7 mouse cellular contexts compared by ENCODE assay signal in the genomic region with DNA sequence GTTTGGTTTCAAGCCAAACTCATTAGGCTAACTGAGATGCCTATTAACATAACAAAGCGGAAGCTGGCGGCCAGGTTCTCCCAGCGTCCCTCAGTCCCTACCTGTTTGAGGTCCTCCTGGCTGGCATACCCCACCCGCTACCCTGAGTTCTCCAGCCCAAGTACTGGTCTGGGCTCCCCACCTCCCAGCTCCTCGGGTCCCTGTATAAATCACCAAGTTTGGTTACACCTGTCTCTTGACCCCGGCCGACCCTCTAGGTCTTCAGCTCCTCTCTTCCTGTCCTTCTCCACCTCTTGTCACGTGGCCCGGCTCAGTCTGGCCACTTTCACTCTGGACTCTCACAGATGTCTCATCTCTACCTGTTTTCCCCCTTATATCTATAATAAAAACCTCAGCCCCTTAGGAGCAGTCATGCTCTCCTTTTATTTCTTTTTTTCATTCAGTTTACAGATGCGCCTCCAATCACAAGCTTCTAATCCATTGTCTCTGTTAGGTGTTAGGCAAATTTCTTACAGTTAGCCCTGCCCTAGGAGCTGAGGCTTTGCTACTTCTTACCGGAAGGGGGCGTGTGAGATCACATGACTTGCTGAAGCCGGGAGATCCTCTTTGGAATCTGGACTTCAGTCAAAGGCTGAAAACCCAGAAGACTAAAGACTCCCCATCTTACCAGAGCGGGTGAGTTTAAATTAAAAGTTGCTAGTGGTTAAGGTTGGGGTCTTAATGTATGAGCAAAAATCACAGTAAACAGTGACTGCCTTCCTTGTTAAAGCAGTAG. TPM values are rescaled to one million over a fixed set of nuclear protein-coding genes. Genes with fewer than 3 reads are reported as not detected.
DNase-seq lines count a peak whose midpoint lies in the region; ATAC-seq and TF ChIP-seq lines count a peak whose summit lies in the region.

No protein-coding gene starts in this region.

- H3ac ChIP-seq in C2C12 (ENCODE audit: control insufficient read depth, insufficient read length, low read depth) = no peak overlapping the region

- peaks cover 3% of the 10 kb centered on the region; the same call in 1 of the 2 replicates for H3K4me1 ChIP-seq in kidney, adult 2 months (ENCODE audit: control insufficient read depth, insufficient read depth, low read length)
- no peaks in the 10 kb centered on the region for H3K4me1 ChIP-seq in lung, adult 2 months (ENCODE audit: control insufficient read depth, insufficient read depth, low read length)
- peaks cover 7% of the 10 kb centered on the region for H3K4me1 ChIP-seq in neural tube, embryonic 13.5 days (replicated peaks)

- TF ChIP-seq CTCF in C2C12 (IDR thresholded peaks at IDR 0.05; ENCODE audit: control insufficient read depth, insufficient read depth, insufficient read length) = no peak
- TF ChIP-seq CTCF in kidney, adult 2 months (conservative IDR thresholded peaks at IDR 0.05; ENCODE audit: insufficient read depth, insufficient read length, low read depth, low read length) = peak; percentile 81
- peak; percentile 67 for TF ChIP-seq CTCF in lung, adult 2 months (IDR thresholded peaks at IDR 0.05; ENCODE audit: insufficient read depth, low read length)

- no peak for TF ChIP-seq POLR2A in kidney, adult 2 months (IDR thresholded peaks at IDR 0.05; ENCODE audit: low read depth, low read length)
- no peak for TF ChIP-seq POLR2A in lung, adult 2 months (IDR thresholded peaks at IDR 0.05; ENCODE audit: borderline replicate concordance, extremely low read depth, low read depth, low read length)

- H3K4me3 ChIP-seq in C2C12 (ENCODE audit: insufficient read depth, poor library complexity, severe bottlenecking) = no peak overlapping the region
- H3K4me3 ChIP-seq in kidney, adult 2 months (ENCODE audit: insufficient read depth, low read depth, low read length) = peak overlapping the region; percentile 27
- H3K4me3 ChIP-seq in lung, adult 2 months (replicated peaks; ENCODE audit: extremely low read depth, low read depth, low read length) = peak overlapping the region; percentile 2
- peak overlapping the region; percentile 10; the same call in 1 of the 2 replicates for H3K4me3 ChIP-seq in neural tube, embryonic 13.5 days

- 11% methylated on average over 14 of the region's 14 CpGs for WGBS in kidney, adult 2 months
- 19% methylated on average over 14 of the region's 14 CpGs for WGBS in lung, adult 2 months
- 13% methylated on average over 14 of the region's 14 CpGs for WGBS in neural tube, embryonic 13.5 days

- peak; percentile 88 for ATAC-seq in common myeloid progenitor, adult 5-6 weeks (replicated peaks; ENCODE audit: low read depth, poor library complexity, severe bottlenecking)
- peak; percentile 74 for ATAC-seq in neural tube, embryonic 13.5 days (ENCODE audit: low read depth)

- no peaks in the 10 kb centered on the region for H3K79me3 ChIP-seq in C2C12 (ENCODE audit: low read depth)

- H3K9me3 ChIP-seq in neural tube, embryonic 13.5 days = no peaks in the 10 kb centered on the region

- no peaks in the 10 kb centered on the region for H3K36me3 ChIP-seq in C2C12 (ENCODE audit: control insufficient read depth, insufficient read depth)
- no peaks in the 10 kb centered on the region for H3K36me3 ChIP-seq in kidney, adult 2 months (ENCODE audit: control insufficient read depth, insufficient read depth, low read length)
- no peaks in the 10 kb centered on the region for H3K36me3 ChIP-seq in neural tube, embryonic 13.5 days

- no peak overlapping the region for H3K9ac ChIP-seq in neural tube, embryonic 13.5 days

- H3K79me2 ChIP-seq in C2C12 (ENCODE audit: control insufficient read depth, insufficient read depth) = no peaks in the 10 kb centered on the region

- H3K27me3 ChIP-seq in C2C12 (ENCODE audit: control insufficient read depth, insufficient read depth, insufficient read length) = no peaks in the 10 kb centered on the region
- H3K27me3 ChIP-seq in kidney, adult 2 months (replicated peaks; ENCODE audit: control insufficient read depth, insufficient read depth, low read length) = no peaks in the 10 kb centered on the region
- no peaks in the 10 kb centered on the region for H3K27me3 ChIP-seq in neural tube, embryonic 13.5 days

- peak overlapping the region; percentile 40 for H3K4me2 ChIP-seq in neural tube, embryonic 13.5 days

- no peak overlapping the region; the same call in 1 of the 2 replicates for H3K27ac ChIP-seq in kidney, adult 2 months (ENCODE audit: insufficient read depth, low read depth, low read length)
- H3K27ac ChIP-seq in neural tube, embryonic 13.5 days (replicated peaks) = no peak overlapping the region

- DNase-seq in ES-CJ7 (ENCODE audit: low read depth, low spot score) = peak; percentile 96
- DNase-seq in heart, adult 8-10 months (ENCODE audit: low spot score) = peak; percentile 70
- peak; percentile 88 for DNase-seq in kidney, adult 2 months
- peak; percentile 50 for DNase-seq in lung, adult 2 months

TF ChIP-seq in C2C12, 6 proteins besides CTCF, POLR2A, EP300 and RAD21:
- TF ChIP-seq MYOD1 (IDR thresholded peaks at IDR 0.05; ENCODE audit: control insufficient read depth, insufficient read length, low read depth) = no peak
- TF ChIP-seq USF1 (IDR thresholded peaks at IDR 0.05; ENCODE audit: low read depth) = peak; percentile 68
- no peak for TF ChIP-seq MYOG (IDR thresholded peaks at IDR 0.05; ENCODE audit: control insufficient read depth, extremely low read depth, insufficient read length)

RNA-seq across cellular contexts. Expression of a gene that starts 7.5 kb away (rescaled TPM):
- 399 TPM for polyA plus RNA-seq in C2C12 (2012; fragmentation: generic; extraction: Trizol)
- 331 and 387 TPM in 2 replicates for total RNA-seq in common myeloid progenitor, adult 5-6 weeks (2017)
- total RNA-seq in heart, adult 8-10 months (2022) = 100 to 1,000 TPM; 337 to 380 (median 365) TPM
- polyA plus RNA-seq in kidney, adult 2 months (2012; rRNA removed) = 163 and 166 TPM in 2 replicates
- polyA plus RNA-seq in lung, adult 2 months (2012; rRNA removed) = 85.8 and 106 TPM in 2 replicates
- 339 and 363 TPM in 2 replicates for polyA plus RNA-seq in neural tube, embryonic 13.5 days (2015; fragmentation: Nextera tagmentation; extraction: Ambion mirVana)

RNA-seq across cellular contexts. Expression of a gene that starts 21.2 kb away (rescaled TPM):
- polyA plus RNA-seq in C2C12 (2012; fragmentation: generic; extraction: Trizol) = 28.9 TPM
- 13.9 and 19.0 TPM in 2 replicates for total RNA-seq in common myeloid progenitor, adult 5-6 weeks (2017)
- total RNA-seq in heart, adult 8-10 months (2022) = 10 to 100 TPM; 16.0 to 20.0 (median 16.9) TPM
- 19.0 and 23.5 TPM in 2 replicates for polyA plus RNA-seq in kidney, adult 2 months (2012; rRNA removed)
- polyA plus RNA-seq in lung, adult 2 months (2012; rRNA removed) = 22.6 and 31.5 TPM in 2 replicates
- polyA plus RNA-seq in neural tube, embryonic 13.5 days (2015; fragmentation: Nextera tagmentation; extraction: Ambion mirVana) = 41.4 and 45.7 TPM in 2 replicates

RNA-seq across cellular contexts. Expression of a gene that starts 46.9 kb away (rescaled TPM):
- polyA plus RNA-seq in C2C12 (2012; fragmentation: generic; extraction: Trizol) = 0.51 TPM
- under 0.01 TPM in 1 of 2 replicates, not detected in the other for total RNA-seq in common myeloid progenitor, adult 5-6 weeks (2017)
- 1 to 10 TPM; 1.1 to 1.8 (median 1.3) TPM for total RNA-seq in heart, adult 8-10 months (2022)
- 4.9 and 6.5 TPM in 2 replicates for polyA plus RNA-seq in kidney, adult 2 months (2012; rRNA removed)
- polyA plus RNA-seq in lung, adult 2 months (2012; rRNA removed) = 0.31 and 0.45 TPM in 2 replicates
- 7.1 and 8.6 TPM in 2 replicates for polyA plus RNA-seq in neural tube, embryonic 13.5 days (2015; fragmentation: Nextera tagmentation; extraction: Ambion mirVana)
